Mouse (Mus musculus) gastrocnemius, postnatal 10 days (tissue): ENCODE measurements around the gene Gm5773. TPM values are rescaled to one million over a fixed set of nuclear protein-coding genes. Genes with fewer than 3 reads are reported as not detected.
"Not testable (repeated sequence)": the region's sequence is repeated elsewhere in the genome, so short reads cannot be mapped to it uniquely, and the experiment has no call there.

Experiments used
- DNase-seq: peaks from one replicate; pipeline ENCODE4 v3.0.0; 2021; ENCODE audit warnings: mixed read lengths
- long read RNA-seq, 2 experiments: library from polyadenylated mRNA; stranded (forward); transcript quantifications; one replicate each; pipeline ENCODE4 v2.0.0; 2021
- total RNA-seq, 2 experiments: library from RNA; stranded (reverse); gene quantifications; 2 replicates each; pipeline ENCODE4 v1.2.3; 2021

The Gm5773 gene
- not detected for total RNA-seq
- long read RNA-seq, experiment 1, result 0 reads
- long read RNA-seq, experiment 2, result 0 reads

GRCm38 (mm10) chr3:93772700-93773099, at the start of gene Gm5773:
Gene Gm5773, plus strand, starts transcription at chr3:93773000.
- not testable (repeated sequence) for DNase-seq

- DNase-seq, result not testable (repeated sequence)
These were observed 27.3 kb upstream of the Gm5773 start for GRCm38 (mm10) chr3:93745475-93745874.

GRCm38 (mm10) chr3:93754022-93754421, 18.8 kb upstream of the Gm5773 start:
- not testable (repeated sequence) for DNase-seq

- DNase-seq, result not testable (repeated sequence)
These were observed 23.3 kb downstream of the Gm5773 start, which contains the start of gene Tdpoz4 for GRCm38 (mm10) chr3:93796098-93796497. Gene Tdpoz4, plus strand, starts transcription at chr3:93796398.

- not testable (repeated sequence) for DNase-seq
These were observed 40.5 kb downstream of the Gm5773 start for GRCm38 (mm10) chr3:93813341-93813740.

Other genes with a start within 250 kb of the Gm5773 start
- 100 to 1,000 TPM; 131 to 166 TPM for gene S100a10, start 217.9 kb upstream of the Gm5773 start, total RNA-seq
- not detected for gene Tdpoz2, start 120.3 kb upstream of the Gm5773 start, total RNA-seq
- not detected for gene Tdpoz1, start 96.7 kb upstream of the Gm5773 start, total RNA-seq
- gene Gm37596, start 79.9 kb upstream of the Gm5773 start, total RNA-seq, result not detected
- gene Tdpoz4, start 23.4 kb downstream of the Gm5773 start, total RNA-seq, result not detected
- not detected for gene Tdpoz3, start 53.0 kb downstream of the Gm5773 start, total RNA-seq
- gene Gm9117, start 170.5 kb downstream of the Gm5773 start, total RNA-seq, result not detected
- not detected for gene Tdpoz5, start 188.3 kb downstream of the Gm5773 start, total RNA-seq